Mouse (Mus musculus) left cerebral cortex, adult 18-20 months (tissue): ENCODE results near the gene Tas2r126. TPM values are rescaled to one million over a fixed set of nuclear protein-coding genes. Genes with fewer than 3 reads are reported as not detected.

Experiments used
- DNase-seq, 2 experiments: peaks; one replicate each; pipeline ENCODE4 v3.0.0; 2021 to 2022; ENCODE audit warnings: low spot score in 2 of 2, mixed read lengths in 1 of 2
- total RNA-seq, 2 experiments: library from RNA; stranded (reverse); gene quantifications; 2 replicates each; pipeline ENCODE4 v1.2.3; 2021

Tas2r126 gene
- total RNA-seq, 2 experiments from 2014 or later, result not detected

DNA sequence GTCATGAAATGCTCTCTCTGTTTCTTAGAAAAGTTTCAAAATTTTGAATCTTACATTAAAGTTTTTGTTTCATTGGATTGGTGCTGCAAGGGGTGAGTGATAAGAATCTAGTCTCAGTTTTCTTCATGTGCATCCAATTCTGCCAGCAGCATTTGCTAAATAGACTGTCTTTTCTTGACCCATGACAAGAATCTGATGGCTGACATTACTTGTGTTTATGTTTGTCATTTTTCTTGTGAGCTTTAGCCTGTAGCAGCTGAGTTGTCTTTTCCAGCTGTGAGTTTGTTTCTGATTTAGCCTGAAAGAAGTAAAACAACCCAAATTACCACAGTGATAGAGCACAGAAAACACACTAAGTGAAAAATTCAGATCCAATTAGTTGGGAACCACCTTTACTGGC, 50.3 kb downstream of the Tas2r126 start:
- no peak for DNase-seq

Other genes with a start within 250 kb of the Tas2r126 start
- not detected for gene Tas2r144, start 219.2 kb upstream of the Tas2r126 start, total RNA-seq
- 10 to 100 TPM; 11.0 to 14.9 TPM for gene Gstk1, start 188.6 kb upstream of the Tas2r126 start, total RNA-seq
- gene Tmem139, start 172.6 kb upstream of the Tas2r126 start, total RNA-seq, result not detected
- 10 to 100 TPM; 20.6 to 22.3 TPM for gene Casp2, start 169.6 kb upstream of the Tas2r126 start, total RNA-seq
- gene Clcn1, start 147.8 kb upstream of the Tas2r126 start, total RNA-seq, result 1 to 10 TPM; 3.8 to 4.0 TPM
- 100 to 1,000 TPM; 115 to 123 TPM for gene Fam131b, start 109.9 kb upstream of the Tas2r126 start, total RNA-seq
- 10 to 100 TPM; 48.9 to 51.2 TPM for gene Zyx, start 84.9 kb upstream of the Tas2r126 start, total RNA-seq
- under 1 TPM in 1 of 2 experiments, not detected in 1; 0.23 TPM for gene Epha1, start 61.3 kb upstream of the Tas2r126 start, total RNA-seq
- not detected for gene Tas2r143, start 34.3 kb upstream of the Tas2r126 start, total RNA-seq
- not detected for gene Tas2r135, start 29.1 kb upstream of the Tas2r126 start, total RNA-seq
- not detected for gene Olfr458, start 30.7 kb downstream of the Tas2r126 start, total RNA-seq
- not detected for gene Olfr457, start 41.8 kb downstream of the Tas2r126 start, total RNA-seq
- gene Olfr456, start 52.7 kb downstream of the Tas2r126 start, total RNA-seq, result not detected
- gene Olfr455, start 113.1 kb downstream of the Tas2r126 start, total RNA-seq, result not detected
- gene Tcaf3, start 163.2 kb downstream of the Tas2r126 start, total RNA-seq, result not detected
- 1 to 10 TPM in 1 of 2 experiments, under 1 TPM in 1; 0.91 to 1.6 TPM for gene Tcaf2, start 210.7 kb downstream of the Tas2r126 start, total RNA-seq